Mouse (Mus musculus) midbrain, embryonic 12.5 days (tissue): ENCODE data around the gene Tbkbp1. TPM values are rescaled to one million over a fixed set of nuclear protein-coding genes. Genes with fewer than 3 reads are reported as not detected.

Source experiments
- ATAC-seq: fragments of 200-750 bp; cut with Nextera tagmentation; 2 replicates; pipeline ENCODE4 v1.8.0; 2017; ENCODE audit warnings: low read depth, moderate TSS enrichment, moderate library complexity; ENCODE audit not compliant: low FRiP score
- H3K27ac ChIP-seq: fragments of 300-500 bp; sonication (generic); replicated peaks from 2 replicates; pipeline ENCODE4 v1.5.1; 2016; ENCODE audit warnings: mild to moderate bottlenecking
- H3K27me3 ChIP-seq: fragments of 300-500 bp; sonication (generic); 2 replicates; pipeline ENCODE4 v1.6.1; 2016; ENCODE audit warnings: mild to moderate bottlenecking
- H3K36me3 ChIP-seq: fragments of 300-500 bp; sonication (generic); 2 replicates; pipeline ENCODE4 v1.6.1; 2016
- H3K4me1 ChIP-seq: fragments of 300-500 bp; sonication (generic); 2 replicates; pipeline ENCODE4 v1.6.1; 2016
- H3K4me2 ChIP-seq: fragments of 300-500 bp; sonication (generic); replicated peaks from 2 replicates; pipeline ENCODE4 v1.6.1; 2016; ENCODE audit warnings: mild to moderate bottlenecking, moderate library complexity
- H3K4me3 ChIP-seq: fragments of 300-500 bp; sonication (generic); 2 replicates; pipeline ENCODE4 v1.5.1; 2016; ENCODE audit warnings: mild to moderate bottlenecking
- H3K9ac ChIP-seq: fragments of 300-500 bp; sonication (generic); replicated peaks from 2 replicates; pipeline ENCODE4 v1.6.1; 2016; ENCODE audit warnings: mild to moderate bottlenecking, moderate library complexity
- H3K9me3 ChIP-seq: fragments of 300-500 bp; sonication (generic); 2 replicates; pipeline ENCODE4 v1.6.1; 2016; ENCODE audit warnings: mild to moderate bottlenecking
- WGBS: fragments of 180-500 bp; shearing (Covaris S2); methylation state at CpG from one replicate; pipeline ENCODE4 v1.1.7; 2016; 5-methylcytosine and 5-hydroxymethylcytosine counted together
- polyA plus RNA-seq: library from polyadenylated mRNA; unstranded; fragments of >200 nt; fragmentation: Nextera tagmentation; extraction: Ambion mirVana; gene quantifications from 2 replicates; pipeline ENCODE4 v1.2.1, GENCODE M21; 2016

Gene Tbkbp1
- polyA plus RNA-seq, 1 experiment from 2014 or later: 6.7 TPM

DNA sequence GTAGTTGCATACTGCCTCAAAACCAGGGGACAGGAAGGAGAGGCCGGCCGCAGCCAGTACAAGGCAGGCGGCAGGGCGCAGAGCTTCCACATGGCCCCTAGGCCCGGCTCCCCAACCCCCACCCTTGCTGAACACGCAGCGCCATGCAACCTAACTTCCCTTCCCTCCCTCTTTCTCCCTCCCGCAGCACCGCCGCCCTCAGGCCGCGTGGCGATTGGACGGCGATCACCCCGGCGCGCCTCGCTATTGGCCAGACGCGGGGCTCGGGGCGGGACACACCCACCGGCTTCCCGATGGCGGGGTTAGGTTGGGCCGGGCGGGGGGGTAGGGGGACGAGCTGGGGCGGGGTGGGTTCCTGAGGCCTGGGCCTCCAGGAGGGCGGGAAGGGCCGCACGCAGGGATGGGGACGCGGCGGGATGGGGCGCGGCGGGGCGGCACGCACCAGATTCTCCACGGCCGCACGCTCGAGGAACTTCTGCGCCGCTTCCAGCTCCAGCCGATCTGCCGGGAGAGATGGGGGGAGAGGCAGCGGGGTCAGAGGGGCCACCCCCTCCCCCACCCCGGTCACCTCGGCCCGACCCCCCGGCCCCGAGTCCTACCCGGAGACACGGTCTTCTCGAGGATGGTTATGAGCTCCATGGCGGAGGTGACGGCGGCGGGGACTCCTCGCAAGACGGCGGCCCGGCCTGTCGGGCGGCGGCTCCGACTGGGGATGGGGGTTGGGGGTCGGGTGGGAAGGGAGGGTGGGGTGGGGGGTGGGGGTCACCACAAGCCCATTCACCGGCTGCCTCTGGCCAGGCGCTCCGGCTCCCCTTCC lies 35.9 kb upstream of the Tbkbp1 start:
- peak overlapping the region; percentile 84 for H3K4me2 ChIP-seq
- H3K4me1 ChIP-seq: peaks cover 43% of the 10 kb centered on the region
- peak; percentile 68 for ATAC-seq
- H3K27me3 ChIP-seq: no peaks in the 10 kb centered on the region
- 0% methylated on average over 42 of the region's 74 CpGs for WGBS
- H3K4me3 ChIP-seq: peak overlapping the region; percentile 84
- H3K27ac ChIP-seq: peak overlapping the region; percentile 98
- peaks cover 38% of the 10 kb centered on the region for H3K36me3 ChIP-seq
- H3K9me3 ChIP-seq: no peaks in the 10 kb centered on the region
- peak overlapping the region; percentile 91 for H3K9ac ChIP-seq

DNA sequence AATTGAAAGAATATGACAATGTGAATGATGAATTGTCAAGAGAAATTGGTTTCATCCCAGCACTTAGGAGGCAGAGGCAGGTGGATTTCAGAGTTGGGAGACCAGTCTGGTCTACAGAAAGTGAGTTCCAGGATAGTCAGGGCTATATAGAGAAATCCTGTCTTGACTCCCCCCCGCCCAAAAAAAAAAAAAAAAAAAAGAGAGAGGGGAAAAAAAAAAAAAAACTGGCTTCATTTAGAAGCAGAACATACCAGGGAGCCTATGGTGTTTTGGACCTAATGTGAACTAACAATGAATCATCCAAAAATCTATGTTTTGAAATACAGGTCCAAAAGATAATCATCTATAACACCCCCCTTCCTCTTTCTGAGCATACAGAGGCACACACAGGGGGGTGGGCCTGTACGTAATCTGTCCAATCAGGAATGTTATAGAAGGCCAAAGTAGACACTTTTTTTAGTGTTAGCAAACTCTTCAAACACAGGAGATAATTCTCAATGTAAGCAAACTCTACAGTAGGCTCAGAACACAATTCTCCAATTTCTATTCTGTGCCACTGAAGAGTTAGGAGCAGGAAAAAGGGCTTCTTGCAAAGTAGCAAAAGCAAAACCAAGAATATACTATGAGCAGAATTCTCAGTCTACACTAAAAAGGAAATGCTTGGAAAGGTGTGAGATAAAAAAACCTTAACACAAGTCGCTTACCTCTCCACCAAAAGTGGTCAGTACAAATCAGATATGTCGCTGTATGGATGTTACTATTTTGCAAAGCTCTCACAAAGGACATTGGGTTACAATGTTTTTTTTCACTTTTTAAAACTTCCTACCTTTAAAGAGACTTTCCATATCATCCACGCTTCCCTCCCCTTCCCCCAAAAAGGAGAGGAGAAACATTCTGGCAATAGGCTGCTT lies 34.7 kb upstream of the Tbkbp1 start:
- H3K4me2 ChIP-seq: peak overlapping the region; percentile 84
- ATAC-seq: no peak
- peaks cover 43% of the 10 kb centered on the region for H3K4me1 ChIP-seq
- no peaks in the 10 kb centered on the region for H3K9me3 ChIP-seq
- no peaks in the 10 kb centered on the region for H3K27me3 ChIP-seq
- 64% methylated on average over 5 of the region's 5 CpGs for WGBS
- peaks cover 50% of the 10 kb centered on the region for H3K36me3 ChIP-seq
- peak overlapping the region; percentile 62; the same call in 1 of the 2 replicates for H3K9ac ChIP-seq
- peak overlapping the region; percentile 84 for H3K4me3 ChIP-seq
- peak overlapping the region; percentile 49; the same call in 1 of the 2 replicates for H3K27ac ChIP-seq

DNA sequence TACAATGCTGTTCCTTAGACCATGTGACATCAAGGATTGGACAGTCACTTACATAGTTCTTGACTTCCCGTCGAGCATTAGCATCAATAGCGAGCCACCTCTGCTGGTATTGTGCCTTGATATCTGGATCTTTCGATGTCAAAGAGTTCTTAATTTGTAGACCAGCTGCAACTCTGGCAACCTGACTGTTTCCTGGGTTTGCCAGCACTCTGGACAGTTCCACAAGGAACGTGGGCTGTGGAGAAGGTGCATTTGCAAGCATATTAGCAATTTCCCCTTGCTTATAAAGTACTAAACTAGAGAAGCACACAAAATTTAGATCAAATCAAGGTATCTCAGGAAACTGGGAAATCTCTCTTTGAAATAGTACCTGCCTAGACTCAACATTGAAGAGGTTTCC lies 33.6 kb upstream of the Tbkbp1 start:
- Histone ChIP-seq H3K4me2 (no peak overlapping the region), H3K9ac (no peak overlapping the region), H3K4me3 (no peak overlapping the region), H3K36me3 (peaks cover 61% of the 10 kb centered on the region), H3K27ac (no peak overlapping the region), H3K9me3 (no peaks in the 10 kb centered on the region), H3K4me1 (peaks cover 43% of the 10 kb centered on the region), H3K27me3 (no peaks in the 10 kb centered on the region)
- WGBS: 84% methylated on average over 5 of the region's 5 CpGs
- ATAC-seq: no peak

DNA sequence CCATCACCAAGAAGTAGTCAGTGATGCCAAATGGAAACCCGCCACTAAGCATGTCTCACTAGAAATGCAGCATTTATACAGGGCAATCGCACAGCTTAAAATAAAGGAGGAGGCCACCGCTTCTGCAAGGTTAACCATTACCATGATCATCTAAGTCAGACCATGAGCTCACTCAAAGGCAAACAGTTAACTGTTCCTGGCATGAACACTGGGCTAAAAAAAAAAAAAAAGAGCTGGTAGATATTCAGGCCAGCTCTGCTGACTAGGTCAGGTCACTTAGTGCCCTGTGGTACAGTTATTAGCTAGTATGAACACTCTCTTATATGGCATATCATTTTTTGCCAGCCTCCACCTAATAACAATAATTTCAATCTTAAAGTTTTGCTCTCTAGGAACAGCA lies 31.2 kb upstream of the Tbkbp1 start:
- Histone ChIP-seq H3K36me3 (peaks cover 83% of the 10 kb centered on the region), H3K4me1 (peaks cover 33% of the 10 kb centered on the region), H3K9ac (no peak overlapping the region), H3K4me2 (no peak overlapping the region), H3K27ac (no peak overlapping the region), H3K9me3 (no peaks in the 10 kb centered on the region), H3K4me3 (no peak overlapping the region), H3K27me3 (no peaks in the 10 kb centered on the region)
- ATAC-seq: no peak
- WGBS: 94% methylated on average over 3 of the region's 3 CpGs

DNA sequence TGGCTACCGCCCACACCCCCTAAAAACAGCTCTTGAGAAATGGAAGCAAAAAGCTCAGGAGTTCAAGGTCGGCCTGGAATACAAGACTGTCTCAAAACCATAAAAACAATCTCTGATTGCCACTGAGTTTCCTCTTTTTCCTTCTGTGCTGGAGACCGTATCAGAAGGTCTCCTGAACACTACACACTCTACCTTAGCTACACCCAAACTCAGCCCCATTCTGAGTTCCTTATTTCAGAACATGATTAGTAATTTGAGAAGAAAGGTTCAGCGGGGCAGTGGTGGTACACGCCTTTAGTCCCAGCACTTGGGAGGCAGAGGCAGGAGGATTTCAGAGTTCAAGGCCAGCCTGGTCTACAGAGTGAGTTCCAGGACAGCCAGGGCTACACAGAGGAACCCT lies 29.8 kb upstream of the Tbkbp1 start:
- H3K9me3 ChIP-seq: no peaks in the 10 kb centered on the region
- peaks cover 94% of the 10 kb centered on the region for H3K36me3 ChIP-seq
- H3K4me1 ChIP-seq: peaks cover 29% of the 10 kb centered on the region
- H3K9ac ChIP-seq: no peak overlapping the region
- no peak overlapping the region for H3K27ac ChIP-seq
- no peak for ATAC-seq
- H3K27me3 ChIP-seq: no peaks in the 10 kb centered on the region
- WGBS: 91% methylated on average over 5 of the region's 5 CpGs
- no peak overlapping the region for H3K4me3 ChIP-seq
- H3K4me2 ChIP-seq: no peak overlapping the region

DNA sequence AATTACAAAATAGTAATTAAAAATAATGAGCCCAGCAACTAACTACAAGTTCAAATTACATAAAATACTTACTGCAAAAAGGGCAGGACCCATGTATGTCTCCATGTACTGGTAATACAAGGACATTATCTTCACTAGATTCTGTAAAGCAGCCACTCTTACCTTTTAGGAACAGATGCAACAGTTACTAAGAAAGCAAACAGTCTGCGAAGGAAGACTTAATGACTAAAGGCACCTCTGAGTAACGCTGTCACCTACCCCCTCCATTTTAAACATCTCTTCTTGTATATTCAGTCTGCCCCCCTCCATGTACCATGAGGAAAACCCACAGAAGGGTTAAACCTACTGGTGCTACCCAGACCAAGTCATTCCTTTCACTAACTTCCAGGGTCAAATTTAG lies 26.9 kb upstream of the Tbkbp1 start:
- no peak overlapping the region for H3K4me2 ChIP-seq
- H3K9ac ChIP-seq: no peak overlapping the region
- no peaks in the 10 kb centered on the region for H3K9me3 ChIP-seq
- H3K36me3 ChIP-seq: peaks cover 97% of the 10 kb centered on the region
- no peak overlapping the region for H3K27ac ChIP-seq
- H3K4me1 ChIP-seq: peaks cover 4% of the 10 kb centered on the region; the same call in 1 of the 2 replicates
- WGBS: 100% methylated on average over 2 of the region's 2 CpGs
- no peaks in the 10 kb centered on the region for H3K27me3 ChIP-seq
- no peak overlapping the region for H3K4me3 ChIP-seq
- ATAC-seq: no peak

DNA sequence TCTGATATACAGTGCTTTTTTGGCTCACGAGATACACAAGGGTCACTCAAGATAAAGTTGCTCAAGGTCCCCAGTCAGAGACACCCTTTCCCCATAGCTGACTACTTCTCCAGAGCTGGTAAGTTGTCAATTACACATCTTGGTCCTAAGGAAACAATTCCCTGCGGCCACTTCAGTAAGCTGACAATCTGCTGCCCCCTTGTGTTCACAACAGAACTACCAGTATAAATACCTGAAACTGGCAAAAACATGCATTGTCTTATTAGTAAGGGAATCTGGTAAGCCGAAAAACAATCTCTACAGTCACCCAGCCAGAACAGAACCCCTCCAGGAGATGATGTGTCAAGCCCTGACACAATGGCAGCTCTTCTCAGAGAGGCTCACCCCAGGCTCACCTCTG lies 25.6 kb upstream of the Tbkbp1 start:
- no peak overlapping the region for H3K4me3 ChIP-seq
- 59% methylated on average over 3 of the region's 3 CpGs for WGBS
- no peaks in the 10 kb centered on the region for H3K4me1 ChIP-seq
- no peak overlapping the region for H3K27ac ChIP-seq
- peaks cover 96% of the 10 kb centered on the region for H3K36me3 ChIP-seq
- no peak for ATAC-seq
- H3K9me3 ChIP-seq: no peaks in the 10 kb centered on the region
- H3K27me3 ChIP-seq: no peaks in the 10 kb centered on the region
- no peak overlapping the region for H3K9ac ChIP-seq
- no peak overlapping the region for H3K4me2 ChIP-seq

DNA sequence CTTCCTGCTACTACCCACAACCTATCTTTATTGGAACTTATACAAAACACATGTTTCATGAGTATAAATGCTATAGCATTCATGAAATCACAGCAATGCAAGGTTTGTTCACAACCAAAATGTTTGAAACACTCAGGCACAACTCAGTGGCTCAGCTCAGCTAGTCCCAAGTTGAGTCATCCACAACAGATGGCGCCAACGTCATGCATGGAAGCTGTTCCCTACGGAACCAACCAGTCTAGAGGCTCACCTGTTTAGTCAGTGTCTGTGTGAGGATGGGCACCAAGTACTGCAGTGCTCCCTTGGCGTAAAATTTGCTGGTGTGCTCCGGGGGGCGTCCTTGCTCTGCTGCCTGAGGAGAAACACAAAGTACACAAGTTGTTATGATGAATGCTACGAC lies 24.2 kb upstream of the Tbkbp1 start:
- H3K4me3 ChIP-seq: no peak overlapping the region
- H3K36me3 ChIP-seq: peaks cover 96% of the 10 kb centered on the region
- H3K9ac ChIP-seq: no peak overlapping the region
- no peak for ATAC-seq
- no peak overlapping the region for H3K27ac ChIP-seq
- 95% methylated on average over 7 of the region's 7 CpGs for WGBS
- no peaks in the 10 kb centered on the region for H3K9me3 ChIP-seq
- no peaks in the 10 kb centered on the region for H3K4me1 ChIP-seq
- H3K27me3 ChIP-seq: no peaks in the 10 kb centered on the region
- H3K4me2 ChIP-seq: no peak overlapping the region

DNA sequence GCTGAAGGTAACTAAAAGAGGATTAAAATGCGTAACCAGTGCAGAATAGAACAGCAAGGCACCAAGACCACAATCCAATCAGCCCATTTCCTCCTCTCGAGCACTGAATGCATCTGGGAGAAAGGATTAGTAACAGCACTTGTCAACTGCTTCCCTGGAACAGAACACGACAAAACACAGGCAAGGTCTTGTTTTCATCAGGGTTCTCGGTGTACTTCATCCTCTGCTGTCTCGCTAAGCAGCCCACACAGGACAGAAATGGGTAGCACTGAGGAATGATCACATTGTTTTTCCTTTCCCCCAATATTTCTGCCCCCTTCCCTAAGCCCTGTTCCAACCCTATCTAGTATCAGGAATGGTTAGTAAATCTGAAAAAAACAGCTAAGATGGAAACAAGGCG lies 9.0 kb upstream of the Tbkbp1 start:
- Histone ChIP-seq H3K4me3 (no peak overlapping the region), H3K4me1 (no peaks in the 10 kb centered on the region), H3K36me3 (peaks cover 94% of the 10 kb centered on the region), H3K27me3 (no peaks in the 10 kb centered on the region), H3K9ac (no peak overlapping the region), H3K27ac (no peak overlapping the region), H3K9me3 (no peaks in the 10 kb centered on the region), H3K4me2 (no peak overlapping the region)
- ATAC-seq: no peak
- WGBS: 66% methylated on average over 6 of the region's 6 CpGs

DNA sequence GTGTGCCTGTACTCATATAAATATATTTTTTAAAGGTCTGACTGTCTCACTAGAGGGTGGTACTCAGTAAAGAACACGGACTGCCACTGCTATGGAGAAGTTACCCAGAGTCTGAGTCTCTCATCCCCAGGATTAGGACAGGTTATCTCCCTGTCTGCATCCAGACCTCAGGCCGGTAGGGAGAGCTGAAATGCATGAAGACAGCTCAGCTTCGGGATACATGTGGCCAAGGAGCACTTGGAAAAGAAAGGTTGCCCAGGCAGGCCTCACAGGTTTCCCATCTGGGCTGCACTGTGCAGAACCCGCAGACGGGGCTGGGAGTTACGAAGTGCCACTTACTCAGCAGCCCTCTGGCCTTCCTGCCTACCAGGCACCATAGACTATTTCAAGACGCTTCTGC lies 5.7 kb upstream of the Tbkbp1 start:
- no peaks in the 10 kb centered on the region for H3K9me3 ChIP-seq
- H3K27ac ChIP-seq: no peak overlapping the region
- H3K27me3 ChIP-seq: peaks cover 4% of the 10 kb centered on the region; the same call in 1 of the 2 replicates
- peaks cover 11% of the 10 kb centered on the region for H3K4me1 ChIP-seq
- 82% methylated on average over 7 of the region's 7 CpGs for WGBS
- no peak overlapping the region for H3K4me2 ChIP-seq
- H3K4me3 ChIP-seq: no peak overlapping the region
- no peak for ATAC-seq
- no peak overlapping the region for H3K9ac ChIP-seq
- peaks cover 73% of the 10 kb centered on the region for H3K36me3 ChIP-seq

DNA sequence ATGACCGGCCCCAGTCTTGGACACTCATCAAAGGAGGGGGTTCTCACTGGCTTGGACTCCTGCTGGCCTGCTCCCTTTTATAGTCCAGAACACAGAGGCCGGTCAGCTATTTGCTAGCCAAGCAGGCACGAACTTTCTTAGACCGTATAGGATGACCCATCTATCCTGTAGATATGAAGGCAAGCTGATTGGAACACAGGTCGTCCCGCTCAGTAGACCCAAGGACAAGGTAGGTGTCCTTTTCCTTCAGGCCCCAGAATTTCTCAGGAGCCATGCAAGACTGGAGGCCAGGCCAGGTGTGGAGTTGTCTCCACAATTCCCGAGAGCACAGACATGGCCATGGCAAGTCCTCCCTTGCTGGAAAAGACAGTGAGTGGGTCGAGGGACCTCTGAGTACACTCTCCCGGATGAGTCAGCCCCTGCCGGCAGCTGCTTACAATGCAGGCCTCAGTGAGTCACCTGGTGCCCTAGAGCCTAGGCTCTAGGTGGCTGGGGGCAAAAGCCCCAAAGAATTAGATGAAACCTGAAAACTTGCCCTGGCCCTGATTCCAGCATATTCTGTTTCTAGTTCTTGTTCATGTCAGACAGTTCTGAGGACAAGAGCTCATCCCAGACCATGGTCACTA lies 1.5 kb upstream of the Tbkbp1 start:
- 19% methylated on average over 10 of the region's 10 CpGs for WGBS
- H3K9ac ChIP-seq: peak overlapping the region; percentile 86; the same call in 1 of the 2 replicates
- H3K27ac ChIP-seq: no peak overlapping the region
- no peaks in the 10 kb centered on the region for H3K9me3 ChIP-seq
- no peak for ATAC-seq
- H3K36me3 ChIP-seq: peaks cover 34% of the 10 kb centered on the region
- peaks cover 35% of the 10 kb centered on the region for H3K4me1 ChIP-seq
- peak overlapping the region; percentile 91; the same call in 1 of the 2 replicates for H3K4me2 ChIP-seq
- H3K4me3 ChIP-seq: 0 out of 2 replicates have a peak overlapping the region, but pooled peaks have one; percentile 77
- H3K27me3 ChIP-seq: peaks cover 29% of the 10 kb centered on the region
